In the genomic region with DNA sequence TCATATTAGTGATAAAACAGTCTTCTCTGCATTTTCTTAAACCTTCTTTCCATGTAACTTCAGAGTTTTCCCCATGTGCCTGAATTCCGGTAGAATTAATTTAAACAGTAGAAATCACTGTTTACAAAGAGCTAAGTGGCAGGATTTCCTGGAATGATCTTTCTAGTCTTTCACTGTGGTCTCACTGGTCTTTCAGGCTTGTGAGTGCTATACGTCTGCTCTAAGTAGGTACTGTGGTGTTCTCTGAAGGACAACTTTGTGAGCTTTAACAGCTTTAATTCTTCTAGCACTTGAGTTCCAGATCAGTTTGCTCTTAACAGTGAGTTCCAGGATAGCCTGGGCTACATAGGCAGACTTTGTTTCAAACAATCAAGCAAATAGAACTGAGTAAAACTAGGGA, we compare ENCODE assay signal across 25 mouse cellular contexts. TPM values are rescaled to one million over a fixed set of nuclear protein-coding genes. Genes with fewer than 3 reads are reported as not detected.
"Had no signal": no experiment of that assay in that cellular context is flagged by ENCODE, and none has a peak within 500 bp of the region (broad histone marks: within the 10 kb centered on the region; RNA-seq: fewer than 3 reads in every experiment).

No protein-coding gene starts in this region.

- H3K4me3 ChIP-seq: heart, adult 2 months; heart, embryonic 13.5 days; heart, embryonic 15.5 days; hindbrain, embryonic 13.5 days; hindbrain, embryonic 15.5 days; kidney, embryonic 15.5 days; limb, embryonic 13.5 days; limb, embryonic 15.5 days had no signal

- H3K4me2 ChIP-seq: heart, embryonic 11.5 days; heart, embryonic 13.5 days; heart, embryonic 15.5 days; hindbrain, embryonic 13.5 days; hindbrain, embryonic 15.5 days; kidney, embryonic 15.5 days; limb, embryonic 13.5 days; limb, embryonic 15.5 days had no signal

- H3K9ac ChIP-seq: forebrain, postnatal 0 days; heart, embryonic 13.5 days; heart, embryonic 15.5 days; hindbrain, embryonic 13.5 days; hindbrain, embryonic 15.5 days; kidney, embryonic 15.5 days; limb, embryonic 13.5 days; limb, embryonic 15.5 days had no signal

- ATAC-seq: forebrain, postnatal 0 days; hindbrain, postnatal 0 days had no signal

- H3K9me3 ChIP-seq: heart, embryonic 13.5 days; heart, embryonic 15.5 days; hindbrain, embryonic 13.5 days; hindbrain, embryonic 15.5 days; kidney, embryonic 15.5 days; limb, embryonic 13.5 days; limb, embryonic 15.5 days had no signal

- H3K27me3 ChIP-seq: heart, embryonic 13.5 days; heart, embryonic 15.5 days; hindbrain, embryonic 13.5 days; hindbrain, embryonic 15.5 days; kidney, embryonic 15.5 days; limb, embryonic 13.5 days; limb, embryonic 15.5 days had no signal

- DNase-seq: forebrain, postnatal 0 days; gastrocnemius, postnatal 14 days; gastrocnemius, postnatal 36 days; heart, adult 11 months; heart, adult 2 months; heart, postnatal 14 days; heart, postnatal 36 days; kidney, adult 11 months; kidney, adult 2 months; kidney, adult 9 months; kidney, postnatal 14 days; kidney, postnatal 36 days; layer of hippocampus, adult 9-11 months; layer of hippocampus, postnatal 36 days; left cerebral cortex, postnatal 4 days had no signal

- H3K27ac ChIP-seq: heart, adult 2 months; heart, embryonic 13.5 days; heart, embryonic 15.5 days; hindbrain, embryonic 13.5 days; hindbrain, embryonic 15.5 days; hindbrain, postnatal 0 days; kidney, embryonic 15.5 days; kidney, postnatal 0 days; limb, embryonic 13.5 days; limb, embryonic 15.5 days had no signal

RNA-seq across cellular contexts. Expression of gene Esrp2, which starts 41.7 kb away (rescaled TPM):
- polyA plus RNA-seq: forebrain, postnatal 0 days had no signal
